ENCODE assay signal across 23 mouse cellular contexts in genomic region chrX:145455629-145456028, GRCm38 (mm10). TPM values are rescaled to one million over a fixed set of nuclear protein-coding genes. Genes with fewer than 3 reads are reported as not detected.
DNase-seq lines count a peak whose midpoint lies in the region; ATAC-seq and TF ChIP-seq lines count a peak whose summit lies in the region.
"Had no signal": no experiment of that assay in that cellular context is flagged by ENCODE, and none has a peak within 500 bp of the region (broad histone marks: within the 10 kb centered on the region; RNA-seq: fewer than 3 reads in every experiment).

No protein-coding gene starts in this region.

- TF ChIP-seq POLR2A in kidney, adult 2 months (IDR thresholded peaks at IDR 0.05; ENCODE audit: low read depth, low read length): no peak

- H3K36me3 ChIP-seq in kidney, adult 2 months (ENCODE audit: control insufficient read depth, insufficient read depth, low read length): no peaks in the 10 kb centered on the region
- peaks cover 17% of the 10 kb centered on the region for H3K36me3 ChIP-seq in kidney, embryonic 16.5 days (ENCODE audit: insufficient read depth, low read length)
- H3K36me3 ChIP-seq in intestine, embryonic 15.5 days: no peaks in the 10 kb centered on the region
- H3K36me3 ChIP-seq: forebrain, embryonic 15.5 days; heart, embryonic 15.5 days had no signal

- 49% methylated on average over 6 of the region's 6 CpGs for WGBS in kidney, adult 2 months
- WGBS in kidney, embryonic 16.5 days: 85% methylated on average over 6 of the region's 6 CpGs
- 73% methylated on average over 6 of the region's 6 CpGs for WGBS in intestine, embryonic 15.5 days

- H3K9ac ChIP-seq in kidney, embryonic 16.5 days (replicated peaks; ENCODE audit: low read length): no peak overlapping the region
- no peak overlapping the region for H3K9ac ChIP-seq in intestine, embryonic 15.5 days
- H3K9ac ChIP-seq: embryonic facial prominence, embryonic 13.5 days; forebrain, embryonic 12.5 days; forebrain, embryonic 15.5 days; heart, embryonic 12.5 days; heart, embryonic 15.5 days had no signal

- H3K4me3 ChIP-seq in kidney, adult 2 months (ENCODE audit: insufficient read depth, low read depth, low read length): no peak overlapping the region
- no peak overlapping the region for H3K4me3 ChIP-seq in kidney, embryonic 16.5 days (ENCODE audit: low read length)
- H3K4me3 ChIP-seq in layer of hippocampus, adult 2 months: no peak overlapping the region
- no peak overlapping the region for H3K4me3 ChIP-seq in intestine, embryonic 15.5 days (replicated peaks)
- H3K4me3 ChIP-seq: embryonic facial prominence, embryonic 10.5 days; embryonic facial prominence, embryonic 13.5 days; erythroblast, embryonic 14.5 days; forebrain, embryonic 12.5 days; forebrain, embryonic 15.5 days; heart, embryonic 12.5 days; heart, embryonic 15.5 days; hindbrain, embryonic 10.5 days had no signal

- no peak overlapping the region for H3K4me2 ChIP-seq in kidney, embryonic 16.5 days (replicated peaks; ENCODE audit: low read depth, low read length)
- no peak overlapping the region for H3K4me2 ChIP-seq in intestine, embryonic 15.5 days (replicated peaks)
- H3K4me2 ChIP-seq: embryonic facial prominence, embryonic 13.5 days; forebrain, embryonic 12.5 days; forebrain, embryonic 15.5 days; heart, embryonic 12.5 days; heart, embryonic 15.5 days had no signal

- ATAC-seq in kidney, embryonic 16.5 days (ENCODE audit: low FRiP score, low TSS enrichment): no peak
- ATAC-seq in intestine, embryonic 15.5 days: peak; percentile 87
- ATAC-seq in megakaryocyte, adult 5-6 weeks (ENCODE audit: poor library complexity, severe bottlenecking): no peak
- ATAC-seq: activated CD4-positive, CD25-positive, alpha-beta regulatory T cell, adult 4 months; forebrain, embryonic 15.5 days had no signal

- peak; percentile 47 for DNase-seq in kidney, adult 2 months
- no peak for DNase-seq in layer of hippocampus, adult 2 months (ENCODE audit: low spot score in 2 of 2)
- DNase-seq in layer of hippocampus, postnatal 10 days (ENCODE audit: low spot score in 2 of 2): no peak
- DNase-seq in yolk sac, embryonic 10.5 days (ENCODE audit: low spot score): peak; percentile 12
- DNase-seq: adrenal gland, adult 8-10 months; adrenal gland, postnatal 25 days; cerebellum, adult 8-10 months; cerebellum, postnatal 36 days; embryo, embryonic 11 days; heart, postnatal 10 days; heart, postnatal 36 days had no signal

- no peaks in the 10 kb centered on the region; the same call in 1 of the 2 replicates for H3K4me1 ChIP-seq in kidney, adult 2 months (ENCODE audit: control insufficient read depth, insufficient read depth, low read length)
- no peaks in the 10 kb centered on the region for H3K4me1 ChIP-seq in kidney, embryonic 16.5 days (ENCODE audit: insufficient read depth, low read length)
- H3K4me1 ChIP-seq in intestine, embryonic 15.5 days (replicated peaks): no peaks in the 10 kb centered on the region
- H3K4me1 ChIP-seq: embryonic facial prominence, embryonic 10.5 days; embryonic facial prominence, embryonic 13.5 days; forebrain, embryonic 12.5 days; forebrain, embryonic 15.5 days; heart, embryonic 12.5 days; heart, embryonic 15.5 days; hindbrain, embryonic 10.5 days had no signal

- no peaks in the 10 kb centered on the region for H3K27me3 ChIP-seq in kidney, adult 2 months (replicated peaks; ENCODE audit: control insufficient read depth, insufficient read depth, low read length)
- H3K27me3 ChIP-seq in kidney, embryonic 16.5 days (ENCODE audit: insufficient read depth, low read length): no peaks in the 10 kb centered on the region; the same call in 1 of the 2 replicates
- no peaks in the 10 kb centered on the region for H3K27me3 ChIP-seq in intestine, embryonic 15.5 days (replicated peaks)
- H3K27me3 ChIP-seq: forebrain, embryonic 15.5 days; heart, embryonic 12.5 days; heart, embryonic 15.5 days had no signal

- no peak for TF ChIP-seq CTCF in kidney, adult 2 months (conservative IDR thresholded peaks at IDR 0.05; ENCODE audit: insufficient read depth, insufficient read length, low read depth, low read length)
- no peak for TF ChIP-seq CTCF in layer of hippocampus, adult 2 months (conservative IDR thresholded peaks at IDR 0.05)

- H3K9me3 ChIP-seq in kidney, embryonic 16.5 days (ENCODE audit: low read length): no peaks in the 10 kb centered on the region
- H3K9me3 ChIP-seq in intestine, embryonic 15.5 days: no peaks in the 10 kb centered on the region
- H3K9me3 ChIP-seq: embryonic facial prominence, embryonic 10.5 days; embryonic facial prominence, embryonic 13.5 days; forebrain, embryonic 12.5 days; forebrain, embryonic 15.5 days; heart, embryonic 12.5 days; heart, embryonic 15.5 days; hindbrain, embryonic 10.5 days had no signal

- no peak overlapping the region for H3K27ac ChIP-seq in kidney, adult 2 months (ENCODE audit: insufficient read depth, low read depth, low read length)
- H3K27ac ChIP-seq in kidney, embryonic 16.5 days (ENCODE audit: low read length): no peak overlapping the region
- peak overlapping the region; percentile 46; the same call in 1 of the 2 replicates for H3K27ac ChIP-seq in layer of hippocampus, adult 2 months
- no peak overlapping the region for H3K27ac ChIP-seq in intestine, embryonic 15.5 days
- H3K27ac ChIP-seq: embryonic facial prominence, embryonic 10.5 days; embryonic facial prominence, embryonic 13.5 days; forebrain, embryonic 12.5 days; forebrain, embryonic 15.5 days; heart, embryonic 15.5 days; hindbrain, embryonic 10.5 days had no signal

RNA-seq across cellular contexts. Expression of gene Amot, which starts 49.4 kb away (rescaled TPM):
- 23.4 and 24.6 TPM in 2 replicates for polyA plus RNA-seq in kidney, adult 2 months (2012; rRNA removed)
- 25.5 TPM in 2 replicates for polyA plus RNA-seq in kidney, embryonic 16.5 days (2015; fragmentation: Nextera tagmentation; extraction: Ambion mirVana)
- 10 to 100 TPM; 26.7 to 31.9 TPM for total RNA-seq in layer of hippocampus, adult 2 months (2021)
- total RNA-seq in layer of hippocampus, postnatal 10 days (2021): 10 to 100 TPM; 29.4 to 30.8 TPM
- polyA plus RNA-seq in intestine, embryonic 15.5 days (2015; fragmentation: Nextera tagmentation; extraction: Ambion mirVana): 17.7 and 19.9 TPM in 2 replicates
- total RNA-seq in megakaryocyte, adult 5-6 weeks (2015): 1.9 and 3.7 TPM in 2 replicates
- 3.6 and 4.6 TPM in 2 replicates for total RNA-seq in megakaryocyte, adult 5-6 weeks (2017)

Comparison
In these comparisons a context has a peak if more than half of its experiments do, and no peak if none do; other contexts are left out.
1. DNase-seq: peak in kidney, adult 2 months (single experiment) and yolk sac, embryonic 10.5 days (single experiment); none in layer of hippocampus, adult 2 months (0 of 2) and layer of hippocampus, postnatal 10 days (0 of 2).
2. RNA of gene Amot, which starts 49.4 kb away (total RNA-seq): 26.7 to 31.9 TPM in layer of hippocampus, adult 2 months and 29.4 to 30.8 TPM in layer of hippocampus, postnatal 10 days; 1.9 to 4.6 TPM in megakaryocyte, adult 5-6 weeks; every median in the first group is over 4 times any median in the second.